Mouse (Mus musculus): ENCODE results near the gene Gnas. TPM values are rescaled to one million over a fixed set of nuclear protein-coding genes. Genes with fewer than 3 reads are reported as not detected.
"Not testable (repeated sequence)": the region's sequence is repeated elsewhere in the genome, so short reads cannot be mapped to it uniquely, and the experiment has no call there.

Gene Gnas
- total and polyA plus RNA-seq, 3 experiments, result 1,576 to 2,898 (median 2,774) TPM

DNA sequence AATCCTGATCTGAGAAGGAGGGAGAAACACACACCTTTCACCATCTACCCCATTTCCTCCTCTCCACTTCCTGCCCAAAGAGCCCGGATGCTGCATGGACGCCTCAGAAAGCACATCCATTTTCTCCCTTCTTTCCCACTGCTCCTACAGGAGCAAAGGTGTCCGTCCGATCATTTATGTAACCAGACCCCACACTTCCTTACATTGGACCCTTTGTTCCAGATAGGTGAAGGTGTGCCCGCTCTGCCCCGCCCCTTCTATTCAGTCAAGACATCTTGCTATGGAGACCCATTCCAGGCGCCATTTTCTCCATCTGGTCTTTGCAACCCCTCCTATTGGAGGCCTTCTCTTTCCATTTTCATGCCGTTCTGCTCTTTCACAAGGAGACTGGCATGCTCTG lies 10.3 kb downstream of the Gnas start:
- no peak for DNase-seq

GRCm38 (mm10) chr2:174295175-174295899 lies 11.2 kb downstream of the Gnas start:
- peak; percentile 19 for DNase-seq

DNA sequence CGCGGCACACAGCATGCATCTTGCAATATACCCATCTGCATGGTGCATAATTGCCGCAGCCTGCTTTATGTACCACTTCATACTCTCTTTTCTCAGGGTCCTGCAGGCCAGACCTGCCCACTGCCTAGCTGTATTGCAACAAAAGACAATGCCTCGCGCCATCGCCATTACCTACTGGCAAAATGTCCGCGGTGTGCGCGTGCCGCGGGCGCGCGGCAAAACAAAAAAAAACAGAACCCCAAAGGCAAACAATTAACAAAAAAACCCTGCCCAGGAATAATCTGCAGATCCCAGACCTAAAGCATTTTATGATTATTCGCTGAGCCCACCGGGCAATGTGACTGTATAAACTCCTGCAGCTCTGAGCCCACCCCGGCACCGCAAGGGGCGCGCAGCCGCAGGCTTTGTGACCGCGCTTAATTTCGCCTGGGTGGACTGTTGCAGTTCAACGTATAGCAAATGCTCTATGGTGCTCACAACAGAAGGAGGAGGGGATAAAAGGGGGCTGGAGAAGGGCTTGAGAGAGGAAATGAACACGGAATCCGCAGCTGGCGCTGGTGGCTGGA lies 11.9 kb downstream of the Gnas start:
- no peak for DNase-seq

- DNase-seq, result peak; percentile 8
These were observed 13.0 kb downstream of the Gnas start for GRCm38 (mm10) chr2:174297086-174297571.

GRCm38 (mm10) chr2:174297851-174298250 lies 13.7 kb downstream of the Gnas start:
- no peak for DNase-seq

DNA sequence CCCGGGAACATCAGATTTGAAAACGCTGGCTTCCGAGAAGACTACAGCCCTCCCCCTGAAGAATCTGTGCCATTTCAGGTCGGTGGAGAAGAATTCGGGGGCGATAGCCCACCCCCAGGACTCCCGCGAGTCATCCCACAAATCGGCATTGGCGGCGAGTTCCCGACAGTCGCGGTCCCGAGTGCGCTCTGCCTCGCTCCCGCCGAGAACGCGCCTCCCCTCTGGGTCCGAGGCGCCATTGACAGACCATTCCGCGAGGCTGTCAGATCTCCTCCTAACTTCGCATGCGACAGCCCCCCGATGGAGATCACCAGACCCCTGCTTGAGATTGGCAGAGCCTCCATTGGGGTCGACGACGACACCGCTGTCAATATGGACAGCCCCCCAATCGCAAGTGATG lies 14.4 kb downstream of the Gnas start:
- no peak for DNase-seq

DNA sequence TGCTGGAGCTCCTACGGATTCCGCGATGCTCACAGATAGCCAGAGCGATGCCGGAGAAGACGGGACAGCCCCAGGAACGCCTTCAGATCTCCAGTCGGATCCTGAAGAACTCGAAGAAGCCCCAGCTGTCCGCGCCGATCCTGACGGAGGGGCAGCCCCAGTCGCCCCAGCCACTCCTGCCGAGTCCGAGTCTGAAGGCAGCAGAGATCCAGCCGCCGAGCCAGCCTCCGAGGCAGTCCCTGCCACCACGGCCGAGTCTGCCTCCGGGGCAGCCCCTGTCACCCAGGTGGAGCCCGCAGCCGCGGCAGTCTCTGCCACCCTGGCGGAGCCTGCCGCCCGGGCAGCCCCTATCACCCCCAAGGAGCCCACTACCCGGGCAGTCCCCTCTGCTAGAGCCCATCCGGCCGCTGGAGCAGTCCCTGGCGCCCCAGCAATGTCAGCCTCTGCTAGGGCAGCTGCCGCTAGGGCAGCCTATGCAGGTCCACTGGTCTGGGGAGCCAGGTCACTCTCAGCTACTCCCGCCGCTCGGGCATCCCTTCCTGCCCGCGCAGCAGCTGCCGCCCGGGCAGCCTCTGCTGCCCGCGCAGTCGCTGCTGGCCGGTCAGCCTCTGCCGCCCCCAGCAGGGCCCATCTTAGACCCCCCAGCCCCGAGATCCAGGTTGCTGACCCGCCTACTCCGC lies 15.1 kb downstream of the Gnas start:
- peak; percentile 11 for DNase-seq

GRCm38 (mm10) chr2:174299771-174300160 lies 15.6 kb downstream of the Gnas start:
- peak; percentile 8 for DNase-seq

DNA sequence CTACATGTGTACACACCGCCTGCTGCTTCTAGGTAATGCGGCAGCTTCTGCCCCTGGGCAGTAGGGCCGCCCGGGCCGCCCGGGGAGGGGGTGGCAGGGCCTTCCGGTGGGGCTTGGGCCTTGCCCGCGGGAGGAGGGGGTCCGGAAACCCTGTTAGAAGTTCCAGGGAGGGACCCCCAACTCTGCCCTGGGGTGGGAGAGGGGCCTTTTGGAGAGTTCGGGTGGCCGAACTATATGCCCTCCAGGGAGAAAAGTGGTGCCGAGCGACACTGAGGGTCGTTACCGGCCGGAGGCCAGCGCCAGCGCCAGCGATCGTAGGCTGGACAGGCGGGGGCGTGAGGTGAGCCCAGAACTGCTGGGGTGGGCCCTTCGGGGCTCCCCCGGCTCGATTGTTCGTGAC lies 16.1 kb downstream of the Gnas start:
- no peak for DNase-seq

DNA sequence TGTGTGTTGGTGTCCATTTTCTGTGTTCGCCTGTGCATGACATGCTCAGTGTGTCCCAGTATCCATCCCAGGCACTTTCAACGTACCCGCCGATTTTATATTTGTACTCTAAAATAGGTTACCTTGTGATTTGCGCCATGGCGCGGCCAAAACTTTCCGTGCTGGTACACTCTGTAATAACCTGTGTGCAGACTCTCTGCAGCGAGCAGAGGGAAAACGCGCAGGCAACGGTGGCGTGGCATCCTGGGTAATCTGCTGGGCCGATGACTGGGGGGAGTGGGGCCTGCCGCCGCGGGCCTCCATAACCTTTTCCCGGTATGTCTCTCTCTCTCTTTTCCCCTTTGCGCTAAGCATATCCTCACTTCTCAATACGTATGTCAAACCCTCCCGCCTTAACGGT lies 16.5 kb downstream of the Gnas start:
- DNase-seq, result no peak

DNA sequence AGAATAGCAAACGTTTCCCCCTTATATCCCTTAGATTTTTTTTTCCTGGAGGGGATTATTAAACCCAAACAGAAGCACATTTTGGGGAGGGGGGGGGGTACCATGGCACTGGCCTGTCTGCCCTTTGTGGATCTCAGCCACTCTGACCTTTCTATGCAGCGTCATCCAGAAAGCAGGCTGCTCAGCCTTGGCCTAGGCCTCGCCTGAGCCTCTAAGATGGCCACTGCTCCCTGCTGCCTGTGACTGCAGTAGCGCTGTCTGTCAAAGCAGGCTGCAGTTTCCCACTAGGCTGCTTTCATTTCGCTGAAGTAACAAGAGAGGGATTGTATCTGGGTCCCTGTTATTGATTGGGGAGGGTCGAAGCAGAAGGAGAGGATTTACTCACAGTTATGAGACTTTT lies 18.4 kb downstream of the Gnas start:
- no peak for DNase-seq

- no peak for DNase-seq
These were observed 21.5 kb downstream of the Gnas start for GRCm38 (mm10) chr2:174305646-174306045.

- DNase-seq, result no peak
These were observed 23.8 kb downstream of the Gnas start for GRCm38 (mm10) chr2:174307903-174308302.

DNA sequence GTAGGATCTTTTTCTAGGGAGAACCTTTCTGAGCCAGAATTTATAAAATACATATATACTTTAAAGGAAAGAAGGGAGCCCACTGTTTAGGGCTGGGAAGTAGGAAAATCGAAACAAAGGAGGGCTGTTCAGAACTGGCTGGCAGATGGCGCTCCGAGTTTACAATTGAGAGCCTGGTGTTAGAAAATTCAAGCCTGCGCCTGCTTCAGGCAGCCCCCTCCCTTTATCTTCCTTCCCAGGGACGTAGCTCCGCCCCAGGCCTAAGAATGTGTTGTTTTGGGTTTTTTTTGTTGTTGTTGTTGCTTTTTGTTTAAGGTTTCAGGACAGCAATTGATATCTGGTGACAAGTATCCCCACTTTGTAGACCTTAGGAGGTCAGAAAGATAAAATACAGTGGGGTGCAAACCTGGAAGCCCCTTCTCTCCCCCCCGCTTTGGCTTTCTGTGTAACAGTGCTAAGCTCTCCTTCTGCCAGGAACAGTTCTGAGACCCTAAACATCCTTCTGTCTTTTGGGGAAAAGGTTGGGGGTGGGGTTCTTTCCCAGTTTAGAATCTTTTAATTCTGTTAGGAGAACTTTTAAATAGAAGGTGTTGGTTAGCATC lies 26.9 kb downstream of the Gnas start:
- DNase-seq, result peak; percentile 34

DNA sequence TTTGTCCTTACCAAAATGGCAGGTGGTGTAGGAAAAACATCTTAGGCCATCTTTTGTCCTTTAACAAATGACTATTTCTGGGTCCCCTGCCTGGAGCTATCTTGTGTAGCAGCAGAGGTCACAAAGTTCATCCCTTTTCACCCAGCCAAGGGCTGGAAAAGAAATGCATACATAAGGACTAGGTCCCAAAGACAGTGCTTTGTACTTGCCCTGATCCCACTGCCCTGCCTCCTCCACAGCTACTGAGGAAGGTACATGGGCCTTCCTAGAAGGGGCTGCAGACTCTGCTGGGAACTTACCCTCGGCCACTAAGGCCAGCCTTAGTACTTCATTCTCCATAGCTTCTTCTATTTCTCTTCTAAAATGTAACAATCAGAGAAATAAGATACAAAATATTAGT lies 27.5 kb downstream of the Gnas start:
- DNase-seq, result no peak

- peak; percentile 75 for DNase-seq
These were observed 28.1 kb downstream of the Gnas start for GRCm38 (mm10) chr2:174312118-174312647.

DNA sequence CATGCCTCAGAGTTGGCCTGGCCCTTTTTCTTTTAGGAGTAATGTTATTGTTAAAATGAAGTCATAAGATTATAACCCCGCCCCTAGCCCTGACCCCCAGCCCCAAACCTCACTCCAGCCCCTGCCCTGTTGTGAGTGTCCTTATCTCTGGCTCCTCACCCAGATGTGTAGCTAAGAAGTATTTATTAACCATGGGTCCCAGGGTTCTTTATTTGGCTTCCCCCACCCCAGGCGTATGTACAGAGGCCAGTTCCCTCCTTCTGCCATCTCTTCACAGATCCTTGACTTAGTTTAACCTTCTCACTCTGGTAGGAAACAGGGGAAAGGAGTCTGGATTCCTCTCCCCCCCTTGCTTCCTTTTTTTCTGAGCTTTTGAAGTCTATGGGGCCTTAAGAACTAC lies 28.5 kb downstream of the Gnas start:
- no peak for DNase-seq

GRCm38 (mm10) chr2:174315445-174315844 lies 31.3 kb downstream of the Gnas start:
- not testable (repeated sequence) for DNase-seq

GRCm38 (mm10) chr2:174316661-174317060 lies 32.5 kb downstream of the Gnas start:
- DNase-seq, result no peak

DNA sequence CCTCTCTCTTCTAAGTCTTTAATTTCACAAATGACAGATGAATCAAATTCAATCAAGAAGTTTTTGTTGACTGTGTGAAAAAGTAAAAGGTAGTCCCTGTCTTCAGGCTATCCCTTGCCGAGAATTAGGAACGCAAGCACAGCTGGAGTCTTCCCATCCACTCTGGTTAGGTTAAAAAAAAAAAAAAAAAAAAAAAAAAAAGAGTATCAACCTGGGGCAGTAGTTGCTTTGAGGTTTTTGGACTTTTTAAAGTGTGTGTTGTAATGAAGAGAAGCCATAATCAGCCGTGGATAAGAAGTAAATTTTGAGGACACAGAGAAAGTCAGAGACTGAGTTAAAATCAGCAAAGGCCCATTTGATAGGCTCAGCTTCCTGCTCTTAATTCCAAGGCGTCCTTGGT lies 41.9 kb downstream of the Gnas start:
- DNase-seq, result no peak

- no peak for DNase-seq
These were observed 42.4 kb downstream of the Gnas start for GRCm38 (mm10) chr2:174326481-174326880.

DNA sequence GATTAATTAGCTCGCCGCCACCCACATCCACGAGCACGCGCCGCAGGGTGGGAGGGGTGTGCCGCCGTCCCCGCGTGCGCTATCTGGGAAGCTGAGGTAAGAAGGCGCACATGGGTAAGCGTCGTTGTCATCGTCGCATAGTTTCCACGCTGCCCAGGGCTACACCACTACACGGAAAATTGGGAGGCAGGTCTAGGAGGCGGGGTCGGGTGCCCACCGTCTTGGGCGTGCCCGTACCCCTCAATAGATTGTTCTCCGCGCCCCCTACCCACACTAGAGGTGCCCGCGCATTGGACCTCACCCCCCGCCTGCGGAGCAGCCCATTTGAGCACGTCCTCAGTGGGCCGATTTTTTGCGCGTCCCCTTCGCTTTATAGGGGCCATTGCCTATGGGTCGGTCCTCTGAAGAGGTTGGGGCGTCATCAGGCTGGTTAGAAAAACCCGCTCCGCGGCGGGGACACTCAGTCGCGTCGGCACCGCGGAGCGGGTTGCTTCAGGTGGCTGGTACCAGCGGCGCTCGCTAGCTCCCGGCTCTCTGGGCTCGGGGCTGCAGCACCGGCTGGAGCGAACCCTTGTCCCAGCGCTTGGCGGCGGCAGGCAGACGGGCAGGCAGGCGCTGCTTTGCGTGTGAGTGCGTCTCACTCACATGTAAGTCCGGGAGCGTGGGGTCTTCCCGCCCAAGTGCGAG lies 43.3 kb downstream of the Gnas start:
- DNase-seq, result peak; percentile 86

All from adrenal gland, adult 2 months (tissue).